Mouse (Mus musculus): ENCODE results near the gene Atp6v1g1. TPM values are rescaled to one million over a fixed set of nuclear protein-coding genes. Genes with fewer than 3 reads are reported as not detected.

The Atp6v1g1 gene
- polyA plus RNA-seq, 1 experiment from 2014 or later = 290 TPM

- Histone ChIP-seq H3K9me3 (replicated peaks) (no peaks in the 10 kb centered on the region), H3K4me3 (no peak overlapping the region), H3K4me1 (peaks cover 13% of the 10 kb centered on the region), H3K36me3 (no peaks in the 10 kb centered on the region), H3K27me3 (ENCODE audit: low read depth, poor library complexity, severe bottlenecking) (no peaks in the 10 kb centered on the region), H3K27ac (replicated peaks) (no peak overlapping the region)
- 92% methylated on average over 4 of the region's 4 CpGs for WGBS
- DNase-seq (ENCODE audit: low spot score) = no peak
Measured at GRCm38 (mm10) chr4:63596010-63596409, 51.4 kb downstream of the Atp6v1g1 start.

Other genes with a start within 250 kb of the Atp6v1g1 start
- not detected in 2 replicates for gene Orm1, start 200.2 kb upstream of the Atp6v1g1 start, polyA plus RNA-seq (2016; fragmentation: Nextera tagmentation; extraction: Ambion mirVana)
- gene Orm3, start 188.6 kb upstream of the Atp6v1g1 start, polyA plus RNA-seq (2016; fragmentation: Nextera tagmentation; extraction: Ambion mirVana) = not detected in 2 replicates
- not detected in 2 replicates for gene Orm2, start 182.3 kb upstream of the Atp6v1g1 start, polyA plus RNA-seq (2016; fragmentation: Nextera tagmentation; extraction: Ambion mirVana)
- 12.8 and 17.3 TPM in 2 replicates for gene Akna, start 141.4 kb upstream of the Atp6v1g1 start, polyA plus RNA-seq (2016; fragmentation: Nextera tagmentation; extraction: Ambion mirVana)
- 8.6 and 8.8 TPM in 2 replicates for gene Whrn, start 48.8 kb upstream of the Atp6v1g1 start, polyA plus RNA-seq (2016; fragmentation: Nextera tagmentation; extraction: Ambion mirVana)
- gene Tmem268, start 14.0 kb downstream of the Atp6v1g1 start, polyA plus RNA-seq (2016; fragmentation: Nextera tagmentation; extraction: Ambion mirVana) = 9.7 and 10.0 TPM in 2 replicates
- gene Gm11213, start 60.5 kb downstream of the Atp6v1g1 start, polyA plus RNA-seq (2016; fragmentation: Nextera tagmentation; extraction: Ambion mirVana) = not detected in 2 replicates
- not detected in 2 replicates for gene Tex48, start 77.7 kb downstream of the Atp6v1g1 start, polyA plus RNA-seq (2016; fragmentation: Nextera tagmentation; extraction: Ambion mirVana)
- gene Gm11214, start 118.6 kb downstream of the Atp6v1g1 start, polyA plus RNA-seq (2016; fragmentation: Nextera tagmentation; extraction: Ambion mirVana) = not detected in 2 replicates
- not detected in 2 replicates for gene Tnfsf15, start 200.3 kb downstream of the Atp6v1g1 start, polyA plus RNA-seq (2016; fragmentation: Nextera tagmentation; extraction: Ambion mirVana)

Data from midbrain, embryonic 10.5 days (tissue).